Mouse (Mus musculus): ENCODE results near the gene 1700020L24Rik. TPM values are rescaled to one million over a fixed set of nuclear protein-coding genes. Genes with fewer than 3 reads are reported as not detected.

Gene 1700020L24Rik
- polyA plus RNA-seq, 1 experiment: 0.11 TPM

DNA sequence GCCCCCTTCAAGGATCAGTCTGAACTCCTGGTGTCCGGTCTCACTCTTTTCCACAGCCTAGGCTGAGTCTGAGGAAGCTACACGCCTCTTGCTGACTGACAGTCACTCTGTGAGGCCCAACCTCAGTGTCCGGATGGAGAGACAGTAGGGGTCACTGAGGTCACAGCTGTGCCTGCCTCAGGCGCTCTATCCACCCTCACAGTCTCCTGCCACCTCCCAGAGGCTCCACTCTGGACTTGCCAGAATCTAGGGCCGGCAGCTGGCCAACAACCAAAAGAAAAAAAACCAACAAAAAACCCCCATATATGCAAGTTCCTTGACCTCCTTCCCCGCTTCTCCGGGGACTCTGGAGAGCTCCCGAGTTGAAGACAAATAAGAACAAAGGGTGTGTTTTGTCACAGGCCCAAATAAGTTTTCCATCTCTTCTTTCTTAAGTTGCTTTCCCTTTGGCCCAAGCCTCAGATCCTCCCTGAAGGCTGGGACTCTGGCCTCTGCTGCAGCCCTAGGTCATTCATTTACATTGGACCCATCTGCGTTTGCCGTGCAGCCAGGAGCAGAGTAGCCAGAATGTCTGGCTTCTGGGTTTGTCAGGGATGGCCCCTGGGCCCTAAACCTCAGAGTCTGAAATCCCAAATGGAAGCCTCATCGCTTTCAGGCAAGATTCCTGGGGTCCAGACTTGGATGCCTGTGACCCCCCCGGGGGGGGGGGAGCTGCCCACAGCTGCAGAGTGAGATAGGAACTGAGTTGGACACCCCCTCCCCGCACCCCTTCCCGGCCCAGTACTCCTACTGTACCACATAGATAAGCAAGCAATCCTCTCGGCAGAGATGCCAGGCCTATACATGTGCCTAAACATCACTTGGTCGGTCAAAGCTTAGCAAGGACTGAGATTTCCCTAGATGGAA is 10.8 kb downstream of the 1700020L24Rik start:
- TF ChIP-seq CTCF (conservative IDR thresholded peaks at IDR 0.05; ENCODE audit: insufficient read depth, insufficient read length, low read depth, low read length) (no peak), POLR2A (IDR thresholded peaks at IDR 0.05; ENCODE audit: low read depth, low read length) (no peak)
- Histone ChIP-seq H3K4me1 (ENCODE audit: control insufficient read depth, insufficient read depth, low read length) (peaks cover 9% of the 10 kb centered on the region; the same call in 1 of the 2 replicates), H3K36me3 (ENCODE audit: control insufficient read depth, insufficient read depth, low read length) (no peaks in the 10 kb centered on the region), H3K4me3 (ENCODE audit: insufficient read depth, low read depth, low read length) (no peak overlapping the region), H3K27ac (ENCODE audit: insufficient read depth, low read depth, low read length) (peak overlapping the region; percentile 10; the same call in 1 of the 2 replicates), H3K27me3 (replicated peaks; ENCODE audit: control insufficient read depth, insufficient read depth, low read length) (no peaks in the 10 kb centered on the region)
- DNase-seq: peak; percentile 63
- WGBS: 48% methylated on average over 16 of the region's 16 CpGs

DNA sequence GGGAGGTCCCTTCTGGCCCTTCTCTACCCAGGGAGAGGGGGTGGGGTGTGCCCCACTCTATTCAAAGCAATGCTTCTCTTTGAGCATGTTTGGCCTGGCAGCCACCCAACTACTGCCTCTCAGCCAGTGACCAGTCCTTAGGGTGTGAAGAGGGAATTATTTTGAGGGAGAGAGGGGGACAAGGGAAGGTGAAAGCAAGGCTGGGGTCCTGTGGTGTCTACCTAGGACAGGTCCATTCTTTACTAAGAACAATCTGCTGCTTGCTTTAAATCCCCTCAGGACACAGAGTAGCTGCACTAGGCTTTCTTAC is 11.4 kb downstream of the 1700020L24Rik start:
- Histone ChIP-seq H3K27me3 (replicated peaks; ENCODE audit: control insufficient read depth, insufficient read depth, low read length) (no peaks in the 10 kb centered on the region), H3K4me3 (ENCODE audit: insufficient read depth, low read depth, low read length) (no peak overlapping the region), H3K4me1 (ENCODE audit: control insufficient read depth, insufficient read depth, low read length) (peaks cover 9% of the 10 kb centered on the region; the same call in 1 of the 2 replicates), H3K36me3 (ENCODE audit: control insufficient read depth, insufficient read depth, low read length) (no peaks in the 10 kb centered on the region), H3K27ac (ENCODE audit: insufficient read depth, low read depth, low read length) (no peak overlapping the region)
- no peak for TF ChIP-seq POLR2A (IDR thresholded peaks at IDR 0.05; ENCODE audit: low read depth, low read length)
- no peak for TF ChIP-seq CTCF (conservative IDR thresholded peaks at IDR 0.05; ENCODE audit: insufficient read depth, insufficient read length, low read depth, low read length)
- DNase-seq: peak; percentile 53

DNA sequence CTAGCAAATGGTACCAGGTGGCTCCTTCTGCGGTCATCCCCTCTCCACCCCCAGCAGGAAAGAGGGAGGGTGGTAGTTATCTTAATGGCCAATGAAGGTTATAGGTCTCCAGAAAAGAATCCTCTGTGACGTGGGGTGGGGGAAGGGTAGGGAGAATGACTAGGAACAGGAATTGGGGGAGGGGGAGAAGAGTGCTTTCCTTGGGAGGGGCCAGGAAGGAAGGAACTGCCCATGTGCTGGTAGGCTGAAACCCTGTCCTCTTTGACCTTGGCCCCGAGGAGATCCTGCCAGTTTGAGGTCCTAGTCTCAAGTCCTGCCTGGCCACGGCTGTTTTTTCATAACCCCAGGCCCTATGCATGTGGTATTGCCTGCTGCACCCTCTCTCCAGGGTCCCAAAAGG is 11.8 kb downstream of the 1700020L24Rik start:
- Histone ChIP-seq H3K27me3 (replicated peaks; ENCODE audit: control insufficient read depth, insufficient read depth, low read length) (no peaks in the 10 kb centered on the region), H3K27ac (ENCODE audit: insufficient read depth, low read depth, low read length) (no peak overlapping the region), H3K36me3 (ENCODE audit: control insufficient read depth, insufficient read depth, low read length) (no peaks in the 10 kb centered on the region), H3K4me3 (ENCODE audit: insufficient read depth, low read depth, low read length) (no peak overlapping the region), H3K4me1 (ENCODE audit: control insufficient read depth, insufficient read depth, low read length) (peaks cover 9% of the 10 kb centered on the region; the same call in 1 of the 2 replicates)
- WGBS: 28% methylated on average over 4 of the region's 4 CpGs
- TF ChIP-seq POLR2A (IDR thresholded peaks at IDR 0.05; ENCODE audit: low read depth, low read length): no peak
- no peak for TF ChIP-seq CTCF (conservative IDR thresholded peaks at IDR 0.05; ENCODE audit: insufficient read depth, insufficient read length, low read depth, low read length)
- no peak for DNase-seq

- WGBS: 43% methylated on average over 1 of the region's 1 CpGs
- no peak overlapping the region for H3K4me3 ChIP-seq (ENCODE audit: insufficient read depth, low read depth, low read length)
- H3K27ac ChIP-seq (ENCODE audit: insufficient read depth, low read depth, low read length): no peak overlapping the region
- no peak for TF ChIP-seq CTCF (conservative IDR thresholded peaks at IDR 0.05; ENCODE audit: insufficient read depth, insufficient read length, low read depth, low read length)
- TF ChIP-seq POLR2A (IDR thresholded peaks at IDR 0.05; ENCODE audit: low read depth, low read length): no peak
- peaks cover 9% of the 10 kb centered on the region; the same call in 1 of the 2 replicates for H3K4me1 ChIP-seq (ENCODE audit: control insufficient read depth, insufficient read depth, low read length)
- no peaks in the 10 kb centered on the region for H3K36me3 ChIP-seq (ENCODE audit: control insufficient read depth, insufficient read depth, low read length)
- DNase-seq: no peak
- no peaks in the 10 kb centered on the region for H3K27me3 ChIP-seq (replicated peaks; ENCODE audit: control insufficient read depth, insufficient read depth, low read length)
These were observed 13.1 kb downstream of the 1700020L24Rik start for GRCm38 (mm10) chr11:83450550-83450949.

GRCm38 (mm10) chr11:83451281-83451680 is 13.8 kb downstream of the 1700020L24Rik start:
- no peak for TF ChIP-seq CTCF (conservative IDR thresholded peaks at IDR 0.05; ENCODE audit: insufficient read depth, insufficient read length, low read depth, low read length)
- peaks cover 9% of the 10 kb centered on the region; the same call in 1 of the 2 replicates for H3K4me1 ChIP-seq (ENCODE audit: control insufficient read depth, insufficient read depth, low read length)
- no peak overlapping the region for H3K27ac ChIP-seq (ENCODE audit: insufficient read depth, low read depth, low read length)
- no peaks in the 10 kb centered on the region for H3K36me3 ChIP-seq (ENCODE audit: control insufficient read depth, insufficient read depth, low read length)
- WGBS: 92% methylated on average over 10 of the region's 10 CpGs
- H3K4me3 ChIP-seq (ENCODE audit: insufficient read depth, low read depth, low read length): no peak overlapping the region
- no peaks in the 10 kb centered on the region for H3K27me3 ChIP-seq (replicated peaks; ENCODE audit: control insufficient read depth, insufficient read depth, low read length)
- no peak for DNase-seq

DNA sequence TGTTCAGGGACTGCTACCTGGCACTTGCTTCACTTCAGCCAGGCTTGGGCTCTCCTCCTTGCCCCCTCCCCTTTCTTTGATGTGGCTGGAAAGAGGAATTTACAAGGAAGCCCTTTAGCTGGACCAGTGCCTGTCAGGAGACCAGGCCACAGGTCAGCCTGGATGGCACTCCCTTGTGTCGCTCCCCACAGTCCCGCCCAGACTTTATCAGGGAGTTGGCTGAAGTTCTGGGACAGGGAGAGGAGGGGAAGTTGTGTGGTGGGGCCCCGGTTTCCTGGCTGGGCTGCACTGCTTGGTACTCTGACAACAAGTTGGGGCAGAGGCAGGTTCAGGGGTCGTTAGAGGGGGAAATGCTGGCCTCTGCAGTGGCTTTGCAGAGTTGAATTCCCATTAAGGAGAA is 17.1 kb downstream of the 1700020L24Rik start:
- no peak overlapping the region for H3K27ac ChIP-seq (ENCODE audit: insufficient read depth, low read depth, low read length)
- no peaks in the 10 kb centered on the region for H3K36me3 ChIP-seq (ENCODE audit: control insufficient read depth, insufficient read depth, low read length)
- DNase-seq: peak; percentile 68
- no peaks in the 10 kb centered on the region for H3K27me3 ChIP-seq (replicated peaks; ENCODE audit: control insufficient read depth, insufficient read depth, low read length)
- no peak overlapping the region for H3K4me3 ChIP-seq (ENCODE audit: insufficient read depth, low read depth, low read length)
- 28% methylated on average over 4 of the region's 4 CpGs for WGBS
- peaks cover under 1% of the 10 kb centered on the region; the same call in 1 of the 2 replicates for H3K4me1 ChIP-seq (ENCODE audit: control insufficient read depth, insufficient read depth, low read length)
- TF ChIP-seq POLR2A (IDR thresholded peaks at IDR 0.05; ENCODE audit: low read depth, low read length) (no peak), CTCF (conservative IDR thresholded peaks at IDR 0.05; ENCODE audit: insufficient read depth, insufficient read length, low read depth, low read length) (no peak)

GRCm38 (mm10) chr11:83455608-83456007 is 18.1 kb downstream of the 1700020L24Rik start:
- Histone ChIP-seq H3K27me3 (replicated peaks; ENCODE audit: control insufficient read depth, insufficient read depth, low read length) (no peaks in the 10 kb centered on the region), H3K4me1 (ENCODE audit: control insufficient read depth, insufficient read depth, low read length) (no peaks in the 10 kb centered on the region), H3K4me3 (ENCODE audit: insufficient read depth, low read depth, low read length) (no peak overlapping the region), H3K27ac (ENCODE audit: insufficient read depth, low read depth, low read length) (no peak overlapping the region), H3K36me3 (ENCODE audit: control insufficient read depth, insufficient read depth, low read length) (no peaks in the 10 kb centered on the region)
- WGBS: 83% methylated on average over 3 of the region's 3 CpGs
- TF ChIP-seq CTCF (conservative IDR thresholded peaks at IDR 0.05; ENCODE audit: insufficient read depth, insufficient read length, low read depth, low read length) (no peak), POLR2A (IDR thresholded peaks at IDR 0.05; ENCODE audit: low read depth, low read length) (no peak)
- DNase-seq: no peak
